Mouse (Mus musculus): ENCODE results near the gene Sgcb. TPM values are rescaled to one million over a fixed set of nuclear protein-coding genes. Genes with fewer than 3 reads are reported as not detected.

The Sgcb gene
- total RNA-seq, 2 experiments from 2014 or later = 3.7 to 7.3 TPM

- peak; percentile 79 for ATAC-seq (replicated peaks; ENCODE audit: poor library complexity)
Measured at GRCm38 (mm10) chr5:73637337-73638107, 10.1 kb downstream of the Sgcb start.

GRCm38 (mm10) chr5:73633141-73633540 lies 14.4 kb downstream of the Sgcb start:
- peak; percentile 52 for ATAC-seq (replicated peaks; ENCODE audit: poor library complexity)

- ATAC-seq (replicated peaks; ENCODE audit: poor library complexity) = no peak
Measured at GRCm38 (mm10) chr5:73632291-73632690, 15.3 kb downstream of the Sgcb start, which contains the start of gene Lrrc66. Gene Lrrc66, minus strand, starts transcription at chr5:73632526.

GRCm38 (mm10) chr5:73631001-73631558 lies 16.5 kb downstream of the Sgcb start:
- no peak for ATAC-seq (replicated peaks; ENCODE audit: poor library complexity)

- ATAC-seq (replicated peaks; ENCODE audit: poor library complexity) = peak; percentile 96
Measured at GRCm38 (mm10) chr5:73630141-73630540, 17.4 kb downstream of the Sgcb start.

- no peak for ATAC-seq (replicated peaks; ENCODE audit: poor library complexity)
Measured at GRCm38 (mm10) chr5:73627991-73628390, 19.6 kb downstream of the Sgcb start.

GRCm38 (mm10) chr5:73627559-73627958 lies 20.0 kb downstream of the Sgcb start:
- no peak for ATAC-seq (replicated peaks; ENCODE audit: poor library complexity)

- no peak for ATAC-seq (replicated peaks; ENCODE audit: poor library complexity)
Measured at GRCm38 (mm10) chr5:73626842-73627241, 20.7 kb downstream of the Sgcb start.

- ATAC-seq (replicated peaks; ENCODE audit: poor library complexity) = no peak
Measured at GRCm38 (mm10) chr5:73625505-73625904, 22.1 kb downstream of the Sgcb start.

- ATAC-seq (replicated peaks; ENCODE audit: poor library complexity) = no peak
Measured at GRCm38 (mm10) chr5:73618969-73619368, 28.6 kb downstream of the Sgcb start.

GRCm38 (mm10) chr5:73615211-73615610 lies 32.4 kb downstream of the Sgcb start:
- 0 out of 2 replicates have a peak, but pooled peaks have one; percentile 37 for ATAC-seq (replicated peaks; ENCODE audit: poor library complexity)

- no peak for ATAC-seq (replicated peaks; ENCODE audit: poor library complexity)
Measured at GRCm38 (mm10) chr5:73613296-73613695, 34.3 kb downstream of the Sgcb start.

GRCm38 (mm10) chr5:73611071-73611470 lies 36.5 kb downstream of the Sgcb start:
- ATAC-seq (replicated peaks; ENCODE audit: poor library complexity) = no peak

- no peak for ATAC-seq (replicated peaks; ENCODE audit: poor library complexity)
Measured at GRCm38 (mm10) chr5:73604964-73605363, 42.6 kb downstream of the Sgcb start.

- no peak for ATAC-seq (replicated peaks; ENCODE audit: poor library complexity)
Measured at GRCm38 (mm10) chr5:73604542-73604941, 43.0 kb downstream of the Sgcb start.

GRCm38 (mm10) chr5:73602865-73603264 lies 44.7 kb downstream of the Sgcb start:
- no peak for ATAC-seq (replicated peaks; ENCODE audit: poor library complexity)

- ATAC-seq (replicated peaks; ENCODE audit: poor library complexity) = no peak
Measured at GRCm38 (mm10) chr5:73601361-73601763, 46.2 kb downstream of the Sgcb start.

GRCm38 (mm10) chr5:73599991-73600390 lies 47.6 kb downstream of the Sgcb start:
- ATAC-seq (replicated peaks; ENCODE audit: poor library complexity) = no peak

- no peak for ATAC-seq (replicated peaks; ENCODE audit: poor library complexity)
Measured at GRCm38 (mm10) chr5:73598943-73599695, 48.5 kb downstream of the Sgcb start.

- no peak for ATAC-seq (replicated peaks; ENCODE audit: poor library complexity)
Measured at GRCm38 (mm10) chr5:73587119-73587518, 60.5 kb downstream of the Sgcb start.

GRCm38 (mm10) chr5:73586597-73586996 lies 61.0 kb downstream of the Sgcb start:
- ATAC-seq (replicated peaks; ENCODE audit: poor library complexity) = no peak

Data from megakaryocyte progenitor cell, adult 5-6 weeks (primary cell).